Mouse (Mus musculus): ENCODE measurements around the gene Eif2s2.

- no peak for TF ChIP-seq POLR2A (IDR thresholded peaks at IDR 0.05; ENCODE audit: insufficient read depth, low read length)
- TF ChIP-seq CTCF (IDR thresholded peaks at IDR 0.05; ENCODE audit: low read depth, low read length), result no peak
These were observed 41.1 kb upstream of the Eif2s2 start for GRCm38 (mm10) chr2:154933884-154934283.

Measured in ES-Bruce4 (cell line).